Mouse (Mus musculus) layer of hippocampus, adult 8-10 months (tissue): ENCODE measurements around the gene Pla1a. TPM values are rescaled to one million over a fixed set of nuclear protein-coding genes. Genes with fewer than 3 reads are reported as not detected.

Experiments used
- DNase-seq, 2 experiments: peaks; one replicate each; pipeline ENCODE4 v3.0.0; 2022; ENCODE audit warnings: low spot score in 2 of 2
- total RNA-seq, 4 experiments: library from RNA; stranded (reverse); gene quantifications; 2 replicates each; pipeline ENCODE4 v1.2.4; 2022

Pla1a gene
- total RNA-seq, 4 experiments from 2014 or later = 0.72 to 1.8 (median 1.1) TPM

- DNase-seq = no peak
These were observed 63.5 kb downstream of the Pla1a start for GRCm38 (mm10) chr16:38369431-38369830.

- DNase-seq = no peak
These were observed 63.9 kb downstream of the Pla1a start for GRCm38 (mm10) chr16:38369000-38369399.

GRCm38 (mm10) chr16:38368336-38368735, 64.6 kb downstream of the Pla1a start:
- peak; percentile 66 to 67 for DNase-seq

- DNase-seq = no peak
These were observed 66.7 kb downstream of the Pla1a start for GRCm38 (mm10) chr16:38366231-38366630.

- DNase-seq = no peak
These were observed 67.6 kb downstream of the Pla1a start for GRCm38 (mm10) chr16:38365390-38365789.

GRCm38 (mm10) chr16:38363657-38364056, 69.3 kb downstream of the Pla1a start:
- no peak for DNase-seq

GRCm38 (mm10) chr16:38363256-38363595, 69.7 kb downstream of the Pla1a start:
- no peak for DNase-seq

- DNase-seq = no peak
These were observed 70.3 kb downstream of the Pla1a start for GRCm38 (mm10) chr16:38362493-38363255.

- no peak for DNase-seq
These were observed 71.0 kb downstream of the Pla1a start, which contains the start of gene Popdc2 for GRCm38 (mm10) chr16:38361933-38362332. Gene Popdc2 (plus strand): TSS chr16:38362209.

GRCm38 (mm10) chr16:38360317-38360716, 72.6 kb downstream of the Pla1a start:
- DNase-seq = no peak

GRCm38 (mm10) chr16:38359857-38360256, 73.1 kb downstream of the Pla1a start:
- DNase-seq = no peak

- no peak for DNase-seq
These were observed 73.7 kb downstream of the Pla1a start for GRCm38 (mm10) chr16:38359241-38359640.

- DNase-seq = no peak
These were observed 74.6 kb downstream of the Pla1a start for GRCm38 (mm10) chr16:38358256-38358812.

GRCm38 (mm10) chr16:38354185-38354913, 78.6 kb downstream of the Pla1a start:
- no peak for DNase-seq

GRCm38 (mm10) chr16:38353642-38354041, 79.3 kb downstream of the Pla1a start:
- no peak for DNase-seq

- DNase-seq = no peak
These were observed 80.1 kb downstream of the Pla1a start for GRCm38 (mm10) chr16:38352851-38353250.

- DNase-seq = no peak
These were observed 80.9 kb downstream of the Pla1a start for GRCm38 (mm10) chr16:38352031-38352430.

- no peak for DNase-seq
These were observed 82.0 kb downstream of the Pla1a start for GRCm38 (mm10) chr16:38350939-38351338.

GRCm38 (mm10) chr16:38350361-38350855, 82.5 kb downstream of the Pla1a start:
- no peak for DNase-seq

GRCm38 (mm10) chr16:38349881-38350280, 83.1 kb downstream of the Pla1a start:
- no peak for DNase-seq

GRCm38 (mm10) chr16:38348217-38348761, 84.7 kb downstream of the Pla1a start:
- no peak for DNase-seq

- DNase-seq = no peak
These were observed 85.4 kb downstream of the Pla1a start for GRCm38 (mm10) chr16:38347588-38347987.
